Mouse (Mus musculus) T-helper 2 cell (primary cell): ENCODE results near the gene Cd34.

Experiments used
- in situ Hi-C: fragments of 300-600 bp; cut with MboI, MseI; formaldehyde crosslinking; loops from one replicate; pipeline ENCODE4 v1.15.1; 2025; ENCODE audit warnings: high pct_unique_total_duplicates

Gene Cd34

DNA sequence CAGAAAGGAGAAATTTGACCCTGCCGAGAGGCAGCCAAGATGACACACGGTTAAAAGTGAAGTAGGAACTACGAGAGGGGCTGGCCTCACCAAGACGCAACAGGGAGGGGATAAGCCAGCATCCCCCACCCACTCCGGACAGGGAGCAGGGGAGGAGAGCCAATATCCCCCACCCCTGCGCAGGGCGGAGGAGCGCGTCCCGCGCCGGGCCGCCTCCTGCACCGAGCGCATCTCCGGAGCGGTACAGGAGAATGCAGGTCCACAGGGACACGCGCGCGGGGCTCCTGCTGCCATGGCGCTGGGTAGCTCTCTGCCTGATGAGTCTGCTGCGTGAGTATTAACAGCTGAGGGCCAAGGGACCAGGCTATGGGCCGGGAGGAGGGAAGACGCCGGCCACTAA lies at the start of gene Cd34:
Gene Cd34 (plus strand): TSS at position 105 of the 400 bp plus-strand sequence.
- in situ Hi-C loops = loop anchor here (10.0 kb wide), 1 partner anchor 1914 kb away; no protein-coding TSS in a partner anchor

DNA sequence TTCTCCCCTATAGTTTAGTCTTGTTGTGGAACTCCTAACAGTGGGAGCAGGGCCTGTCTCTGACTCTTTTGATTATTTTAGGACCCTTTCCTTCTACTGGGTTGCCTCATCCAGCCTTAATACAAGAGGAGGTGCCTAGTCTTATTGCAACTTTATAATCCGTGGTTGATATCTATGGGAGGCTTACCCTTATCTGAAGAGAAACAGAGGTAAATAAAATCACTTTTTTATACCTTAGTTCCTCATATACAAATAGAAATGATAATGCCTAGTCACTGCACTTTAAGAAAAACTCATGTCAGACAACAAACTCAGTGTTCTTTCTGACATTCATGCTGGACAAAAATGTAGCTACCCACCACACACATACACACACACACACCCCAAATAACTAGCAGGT lies 44.1 kb upstream of the Cd34 start:
- in situ Hi-C loops = no loop called here

DNA sequence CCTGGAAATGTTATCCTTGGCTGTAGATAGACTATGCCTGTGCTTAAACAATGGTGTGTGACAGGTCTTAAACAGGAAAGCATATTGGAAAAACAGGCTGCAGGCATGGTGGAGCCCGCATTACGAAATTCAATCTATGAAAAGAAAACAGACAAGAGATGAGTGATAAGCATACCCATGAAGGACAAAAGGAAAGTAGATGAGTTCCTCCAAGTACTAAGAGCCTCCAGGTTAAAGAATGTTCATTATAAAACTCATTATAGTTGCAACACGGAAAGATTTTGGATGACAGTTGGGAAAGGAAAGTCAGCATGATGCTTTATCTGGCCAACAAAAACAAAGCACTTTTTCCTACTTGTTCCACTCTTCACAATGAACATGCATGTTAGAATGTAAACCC lies 43.3 kb upstream of the Cd34 start:
- in situ Hi-C loops = no loop called here

DNA sequence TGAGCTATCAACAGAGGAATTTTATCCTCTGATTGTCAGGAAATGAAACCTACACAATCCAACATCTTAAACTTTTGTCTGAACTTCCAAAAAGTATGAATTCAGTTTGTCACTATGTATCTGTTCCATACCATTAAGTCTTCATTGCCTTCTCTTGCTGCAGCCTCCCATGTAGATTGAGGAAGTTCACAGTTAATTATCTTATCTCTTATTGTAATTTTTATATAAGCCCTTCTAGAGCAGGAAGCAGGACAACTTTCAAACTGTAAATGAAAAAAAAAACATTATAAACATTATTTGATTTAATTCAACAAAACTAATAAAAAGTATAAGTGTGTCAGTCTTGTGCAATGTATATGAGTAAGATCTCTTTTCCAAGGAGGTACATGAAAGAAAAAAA lies 37.5 kb upstream of the Cd34 start:
- in situ Hi-C loops = no loop called here

DNA sequence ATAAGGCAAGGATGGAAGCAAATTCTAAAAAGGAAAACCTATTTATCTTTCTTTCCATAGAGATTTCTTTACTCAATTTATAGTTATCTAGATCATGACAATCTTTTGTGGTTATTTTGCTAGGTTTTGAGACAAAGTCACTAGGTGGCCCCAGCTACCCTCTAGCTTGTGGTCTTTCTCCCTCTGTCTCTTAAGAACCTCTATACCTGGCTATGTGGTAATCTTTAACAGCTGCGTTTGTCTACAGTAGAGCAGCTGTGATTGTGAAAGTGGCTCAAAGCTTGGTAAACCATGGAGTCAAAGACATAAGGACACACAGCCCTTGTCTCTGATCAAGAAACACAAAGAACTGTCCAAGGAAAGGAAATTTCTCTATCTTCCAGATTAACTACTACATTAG lies 36.8 kb upstream of the Cd34 start:
- in situ Hi-C loops = no loop called here

DNA sequence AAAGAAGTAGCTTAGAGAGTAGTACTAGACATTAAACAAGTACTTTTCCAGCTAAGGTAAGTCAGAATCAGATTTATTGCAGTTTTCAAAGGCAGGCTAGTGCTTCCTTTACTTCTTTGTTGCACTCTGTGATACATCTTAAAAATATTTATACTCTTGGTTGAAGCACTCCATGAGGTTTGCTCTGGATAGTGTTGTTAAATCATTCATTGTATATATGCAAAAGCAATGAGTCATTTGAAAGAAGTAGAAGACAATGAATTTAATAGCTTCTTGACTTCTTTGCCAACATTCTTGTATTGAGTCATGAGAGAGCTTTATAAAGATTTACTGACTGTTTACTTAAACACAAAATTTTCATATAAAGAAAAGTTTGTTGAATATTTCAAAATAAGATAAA lies 29.7 kb upstream of the Cd34 start:
- in situ Hi-C loops = no loop called here

DNA sequence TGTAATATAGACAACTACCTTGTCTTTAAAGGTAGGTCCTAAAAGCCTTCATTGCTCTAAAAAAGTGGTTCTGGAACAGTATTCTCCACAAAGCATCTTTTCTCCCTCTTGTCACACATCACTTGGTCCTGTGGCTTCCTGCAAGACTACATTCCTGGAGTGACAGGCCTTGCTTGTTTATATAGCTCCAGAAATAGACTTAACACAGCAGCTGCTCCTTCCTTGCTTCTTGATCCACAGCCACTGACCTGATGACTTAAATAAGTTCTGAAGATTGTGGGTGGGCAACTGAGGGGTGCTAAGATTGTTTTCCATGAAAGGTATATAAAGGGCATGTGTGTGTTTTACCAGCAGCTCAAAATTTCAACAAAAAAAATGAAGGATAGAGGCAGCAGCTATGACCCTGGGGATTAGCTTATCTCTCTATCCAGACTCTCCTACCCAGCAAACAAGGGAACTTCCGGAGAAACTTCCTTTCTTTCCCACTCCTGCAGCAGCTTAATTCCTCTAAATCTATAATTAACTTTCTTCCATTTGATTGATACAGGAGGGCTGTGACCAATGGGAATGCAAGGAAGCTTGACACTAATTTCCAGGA lies 12.8 kb upstream of the Cd34 start:
- in situ Hi-C loops = no loop called here

DNA sequence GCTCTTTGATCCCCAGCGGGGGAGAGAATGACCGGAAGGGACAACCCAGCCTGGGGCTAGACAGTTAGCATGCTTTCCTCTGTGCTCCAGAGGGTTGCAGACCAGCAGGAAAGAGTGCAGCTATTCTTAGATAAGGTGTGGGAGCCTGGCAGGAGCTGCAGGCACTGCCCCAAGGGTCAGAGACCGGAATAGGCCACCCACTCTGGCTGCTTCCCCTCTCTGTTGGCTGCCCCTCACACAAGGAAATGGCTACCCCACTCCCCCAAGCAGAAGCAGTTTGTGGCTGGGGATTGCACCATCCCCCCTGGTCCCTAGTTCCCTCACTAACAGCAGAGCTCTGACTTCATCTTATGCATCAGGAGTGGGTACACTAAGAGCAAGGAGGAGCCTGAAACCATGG lies 10.7 kb upstream of the Cd34 start:
- in situ Hi-C loops = no loop called here

DNA sequence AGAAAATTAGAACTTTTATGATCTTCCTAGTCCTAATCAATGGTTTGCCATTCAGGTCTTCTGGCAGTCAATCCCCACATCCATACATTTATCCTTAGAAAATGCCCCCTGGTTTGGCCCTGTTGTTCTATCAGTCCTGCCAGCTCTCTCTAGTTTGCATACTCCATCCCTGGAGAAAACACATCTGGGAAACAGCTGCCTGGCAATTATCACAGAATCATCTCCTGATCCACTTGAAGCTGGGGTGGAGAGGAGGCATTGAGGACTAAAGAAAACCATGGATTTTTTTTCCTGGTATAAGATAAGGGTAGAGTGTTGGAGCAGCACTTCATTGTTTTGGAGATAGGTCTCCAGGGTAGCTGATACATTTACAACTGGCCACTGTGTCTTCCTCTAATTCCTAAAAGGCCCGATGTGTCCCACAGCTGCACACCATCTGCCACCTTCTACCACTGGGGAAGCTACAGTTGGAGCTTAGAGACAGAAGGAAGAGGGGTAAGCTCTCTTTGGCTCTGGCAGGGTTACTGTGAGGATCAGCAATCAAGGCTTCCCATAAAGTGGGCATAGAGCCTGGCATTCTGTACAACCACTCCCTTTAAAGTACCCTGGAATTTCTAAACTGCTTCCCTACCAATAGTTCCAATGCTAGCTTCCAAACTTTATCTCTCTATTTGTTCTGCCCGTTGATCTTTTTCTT lies 9.2 kb upstream of the Cd34 start:
- in situ Hi-C loops = no loop called here

DNA sequence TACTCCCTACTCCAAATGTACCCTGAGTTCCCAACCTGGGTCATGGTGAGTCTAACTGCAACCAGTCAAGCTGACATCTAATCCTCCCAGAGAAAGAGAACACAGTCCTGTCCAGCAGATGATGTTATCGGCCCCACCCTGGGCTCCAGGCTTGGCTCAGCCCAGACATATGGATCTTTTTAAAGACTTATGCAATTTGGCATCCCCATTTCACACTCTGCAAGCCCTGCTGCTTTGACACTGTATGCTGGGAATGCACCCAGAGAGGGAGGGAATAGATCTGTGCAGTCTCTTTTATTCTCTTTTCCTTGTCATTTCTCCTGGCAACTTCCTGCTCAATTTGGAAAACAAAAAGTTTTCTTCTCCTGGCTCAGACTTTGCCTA lies 8.7 kb upstream of the Cd34 start:
- in situ Hi-C loops = loop anchor here (10.0 kb wide), 1 partner anchor 1905 kb away; no protein-coding TSS in a partner anchor

DNA sequence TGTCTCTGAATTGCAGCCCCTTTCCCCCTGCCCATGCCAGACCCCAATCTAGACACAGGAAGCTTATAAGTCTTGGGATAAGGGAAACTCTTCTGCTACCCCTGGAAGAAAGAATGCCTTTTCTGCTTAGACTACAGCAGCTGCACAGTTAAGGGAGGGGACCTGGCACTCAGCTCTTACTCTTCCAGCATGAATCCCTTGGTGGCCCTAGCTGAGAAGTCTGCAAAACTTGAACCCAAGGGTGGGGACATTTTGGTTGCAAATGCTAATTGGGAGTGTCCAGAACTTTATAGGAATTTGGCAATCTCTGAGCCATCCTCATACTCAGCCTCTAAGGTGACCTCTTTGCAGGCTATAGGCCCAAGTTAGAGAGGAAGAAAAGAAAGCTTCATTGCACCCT lies 7.9 kb upstream of the Cd34 start:
- in situ Hi-C loops = loop anchor here (10.0 kb wide), 1 partner anchor 1906 kb away; no protein-coding TSS in a partner anchor

DNA sequence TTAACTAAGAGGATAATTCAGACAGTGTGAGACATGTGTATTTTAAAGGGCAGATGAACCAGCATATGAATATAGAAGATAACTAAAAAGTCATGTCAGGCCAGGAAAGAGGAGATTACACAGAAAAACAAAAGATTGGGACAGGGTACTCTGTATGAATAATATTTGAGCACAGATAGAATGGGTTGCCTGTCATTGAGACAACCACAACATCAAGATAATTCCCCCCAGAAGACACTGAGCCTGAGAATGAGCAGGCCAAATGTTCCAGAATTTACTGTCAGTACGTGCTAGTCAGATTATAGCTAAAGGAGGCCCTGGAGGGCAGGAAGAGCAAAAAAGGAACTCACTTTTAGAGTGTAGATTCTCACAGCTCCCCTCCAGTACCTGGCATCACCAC lies 3.3 kb upstream of the Cd34 start:
- in situ Hi-C loops = loop anchor here (10.0 kb wide), 1 partner anchor 1911 kb away; no protein-coding TSS in a partner anchor

DNA sequence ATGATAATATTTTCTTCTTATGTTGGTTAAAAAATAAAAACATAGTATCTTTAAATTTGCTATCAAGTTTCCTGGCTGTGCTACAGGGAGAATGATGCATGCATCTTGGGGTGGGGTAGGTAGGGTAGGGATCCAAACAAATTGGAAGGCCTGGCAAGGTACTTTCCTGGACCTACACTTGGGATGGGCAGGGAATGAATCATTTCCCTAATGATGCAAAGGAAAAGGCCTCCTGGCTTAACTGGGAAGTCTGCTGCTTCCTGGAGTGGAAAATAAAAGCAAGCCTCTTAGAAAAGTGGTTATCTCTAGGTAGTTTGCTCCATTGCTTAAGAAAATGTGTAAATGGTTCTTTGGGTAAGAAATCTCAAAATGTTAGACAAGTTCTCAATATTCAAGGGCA lies 2.9 kb downstream of the Cd34 start:
- in situ Hi-C loops = no loop called here

DNA sequence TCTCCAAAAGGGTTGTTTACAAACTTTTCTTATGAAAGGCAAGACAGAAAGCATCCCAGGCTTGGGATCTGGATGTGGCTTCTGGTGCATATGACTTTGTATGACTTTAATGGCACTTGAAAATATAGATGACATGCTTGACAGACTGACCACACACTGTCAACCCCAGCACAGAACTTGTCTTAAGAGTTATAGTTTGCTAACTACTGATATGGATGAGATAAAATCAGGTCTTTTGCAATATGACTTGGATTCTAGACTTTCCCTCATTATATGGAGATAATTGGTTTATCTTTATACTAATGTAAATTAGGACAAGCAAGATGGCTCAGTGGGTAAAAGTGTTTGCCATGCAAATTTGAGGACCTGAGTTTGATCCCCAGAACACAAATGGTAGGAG lies 4.3 kb downstream of the Cd34 start:
- in situ Hi-C loops = no loop called here

DNA sequence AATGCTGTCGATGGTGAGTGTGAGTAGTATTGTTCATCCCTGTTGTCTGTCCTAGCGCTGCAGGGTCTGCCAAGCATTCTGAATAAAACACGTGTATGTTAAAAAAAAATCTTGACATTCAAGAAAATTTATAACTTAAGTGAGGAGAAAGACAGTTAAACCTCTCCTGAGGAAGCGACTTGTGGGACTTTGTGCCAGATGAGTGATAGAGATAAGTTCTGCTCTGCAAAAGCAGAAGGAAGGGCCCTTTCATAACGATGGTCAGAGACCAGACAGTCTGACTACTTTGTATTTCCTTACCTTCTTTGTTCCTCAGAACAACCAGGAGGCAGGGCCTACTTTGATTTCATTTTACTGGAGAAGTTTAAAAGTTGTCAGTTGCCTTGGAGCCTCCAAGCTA lies 4.9 kb downstream of the Cd34 start:
- in situ Hi-C loops = no loop called here

DNA sequence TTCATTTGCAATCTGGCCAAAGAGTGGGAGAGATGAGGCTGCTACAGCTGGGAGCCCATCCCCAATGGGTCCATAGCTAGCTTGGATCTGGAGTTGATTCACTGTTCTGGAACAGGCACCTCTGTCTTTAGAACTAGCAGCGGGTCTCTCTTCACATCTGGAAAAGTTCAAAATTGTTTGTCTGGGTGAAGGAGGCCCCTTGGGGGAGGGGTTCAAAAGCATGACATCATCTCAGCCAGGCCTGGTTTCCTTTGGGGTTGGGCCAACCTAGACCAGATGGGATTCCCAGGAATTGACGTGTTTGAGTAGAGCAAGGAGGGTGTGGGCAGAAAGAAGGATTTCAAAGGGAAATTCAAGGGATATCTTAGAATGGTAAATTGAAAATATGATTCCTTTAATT lies 6.8 kb downstream of the Cd34 start:
- in situ Hi-C loops = no loop called here

DNA sequence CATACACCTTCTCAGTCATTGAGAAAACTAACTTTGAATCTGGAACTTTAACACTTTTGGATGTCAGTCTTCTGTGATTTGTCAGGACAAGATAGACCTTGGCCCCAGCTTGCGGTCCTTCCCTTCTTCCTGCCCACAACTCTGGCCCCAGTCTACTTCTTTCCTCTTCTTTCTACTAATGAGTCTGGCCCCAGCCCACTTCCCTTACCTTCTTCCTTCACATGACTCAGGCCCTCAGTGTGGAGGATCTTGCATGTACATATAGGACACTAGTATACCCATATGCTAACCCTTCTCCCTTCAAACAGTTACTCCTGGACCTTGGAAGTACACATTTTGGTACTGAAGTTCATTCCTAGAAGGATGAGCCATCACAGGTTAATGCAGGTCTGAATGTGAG lies 7.8 kb downstream of the Cd34 start:
- in situ Hi-C loops = no loop called here

DNA sequence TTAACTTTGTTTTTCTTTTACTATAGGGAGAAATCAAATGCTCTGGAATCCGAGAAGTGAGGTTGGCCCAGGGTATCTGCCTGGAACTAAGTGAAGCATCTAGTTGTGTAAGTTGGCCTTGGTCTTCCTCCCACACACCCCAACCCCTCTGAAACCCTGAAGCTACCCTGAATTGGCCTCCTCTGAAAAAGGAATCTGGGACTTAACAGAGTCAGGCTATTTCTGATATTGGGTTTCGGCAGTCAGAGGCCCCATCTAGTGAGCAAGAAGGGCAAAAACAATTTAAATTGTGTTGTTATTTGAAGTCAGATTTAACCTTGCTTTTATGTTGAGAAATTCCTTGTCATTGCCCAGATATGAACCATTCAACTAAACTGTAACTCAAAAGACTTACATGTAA lies 12.3 kb downstream of the Cd34 start:
- in situ Hi-C loops = no loop called here

DNA sequence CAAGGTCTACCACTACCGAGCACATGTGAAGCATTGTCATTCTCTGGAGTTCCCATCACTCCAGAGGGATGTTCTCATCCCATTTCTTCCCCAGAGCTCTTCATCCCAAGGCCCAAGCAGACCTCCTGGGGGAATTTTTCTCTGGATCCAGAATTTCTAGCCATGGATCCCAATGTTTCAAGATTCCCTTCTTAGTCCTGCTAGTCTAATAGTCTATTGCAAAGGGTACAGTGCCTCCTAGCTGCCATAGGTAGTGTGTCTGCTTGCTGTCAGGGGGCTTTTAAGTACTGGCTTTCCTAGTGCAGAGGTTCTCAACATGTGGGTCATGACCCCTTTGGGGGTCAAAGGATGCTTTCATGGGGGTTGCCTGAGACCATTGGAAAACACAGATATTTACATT lies 14.3 kb downstream of the Cd34 start:
- in situ Hi-C loops = no loop called here

DNA sequence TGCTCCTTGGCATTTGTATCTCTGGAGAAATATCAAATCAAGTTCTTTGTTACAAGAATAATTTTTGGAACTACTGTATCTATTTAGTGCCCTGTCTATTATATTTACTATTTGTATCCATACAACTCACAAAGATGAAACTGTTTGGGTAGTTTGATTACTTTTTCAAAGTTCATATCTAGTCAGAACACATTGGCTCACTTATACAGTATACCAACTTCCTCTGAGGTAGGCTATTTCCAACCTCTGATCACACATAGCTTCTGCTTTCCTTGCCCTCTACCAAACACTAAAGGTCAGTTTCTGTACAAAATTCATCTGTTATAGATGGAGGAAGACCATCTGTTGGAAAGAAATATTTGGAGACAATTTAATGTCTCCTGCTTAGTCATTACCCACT lies 16.1 kb downstream of the Cd34 start:
- in situ Hi-C loops = no loop called here

DNA sequence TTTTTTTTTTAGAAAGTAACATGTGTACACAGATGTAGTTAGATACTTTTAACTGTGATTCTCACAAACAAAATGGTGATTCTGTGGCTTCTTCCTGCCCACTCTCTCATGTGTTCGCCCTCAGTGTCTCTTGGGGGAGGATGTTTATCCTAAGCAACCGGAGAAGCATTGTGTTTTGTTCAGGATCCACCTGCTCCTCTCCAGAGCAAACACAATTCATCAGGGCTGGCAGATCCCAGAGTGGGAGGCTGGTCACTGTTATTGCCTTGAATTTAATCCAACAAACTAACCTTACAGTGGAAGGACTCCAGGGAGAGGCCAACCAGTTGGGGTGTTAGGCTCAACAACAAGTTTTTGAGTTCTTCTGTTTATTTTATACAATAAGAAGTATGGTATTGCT lies 17.1 kb downstream of the Cd34 start:
- in situ Hi-C loops = no loop called here

DNA sequence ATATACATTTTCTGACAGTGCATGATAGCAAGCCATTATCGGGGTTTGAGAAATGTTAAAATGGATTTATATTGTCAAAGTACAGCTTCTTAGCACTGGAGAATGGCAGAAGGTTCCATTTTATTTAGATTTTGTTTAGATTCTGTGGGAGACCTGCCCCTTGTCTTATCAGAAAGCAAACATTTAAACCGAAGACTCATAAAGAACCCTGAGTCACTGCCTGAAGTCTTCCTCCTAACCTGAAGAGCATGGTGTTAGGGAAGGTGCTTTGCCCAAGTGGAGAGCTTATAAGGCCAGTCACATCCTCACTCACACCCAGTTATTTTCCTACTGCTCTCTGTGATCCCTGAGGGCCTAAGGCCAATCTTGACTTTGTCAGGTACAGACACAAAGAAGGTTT lies 18.4 kb downstream of the Cd34 start:
- in situ Hi-C loops = no loop called here

DNA sequence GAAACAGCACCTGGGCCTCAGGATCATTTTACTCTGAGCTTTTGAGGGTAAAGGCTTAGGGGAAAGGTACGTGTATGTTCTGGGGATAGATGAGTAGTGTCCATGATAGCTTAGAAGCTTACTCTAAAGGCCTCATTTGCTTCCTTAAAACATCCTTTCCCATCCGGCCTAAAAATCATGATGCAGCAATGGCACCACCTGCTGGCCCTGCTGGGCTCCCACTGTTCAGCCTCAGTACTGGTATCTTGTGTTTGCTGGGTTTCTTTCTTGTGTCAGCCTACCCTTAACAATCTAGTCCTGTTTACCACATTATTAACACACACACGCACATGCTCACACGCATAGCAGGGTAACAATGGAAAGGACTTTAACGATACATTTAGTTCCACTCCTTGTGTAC lies 23.6 kb downstream of the Cd34 start:
- in situ Hi-C loops = loop anchor here (5.0 kb wide), 1 partner anchor 85 kb away; no protein-coding TSS in a partner anchor

DNA sequence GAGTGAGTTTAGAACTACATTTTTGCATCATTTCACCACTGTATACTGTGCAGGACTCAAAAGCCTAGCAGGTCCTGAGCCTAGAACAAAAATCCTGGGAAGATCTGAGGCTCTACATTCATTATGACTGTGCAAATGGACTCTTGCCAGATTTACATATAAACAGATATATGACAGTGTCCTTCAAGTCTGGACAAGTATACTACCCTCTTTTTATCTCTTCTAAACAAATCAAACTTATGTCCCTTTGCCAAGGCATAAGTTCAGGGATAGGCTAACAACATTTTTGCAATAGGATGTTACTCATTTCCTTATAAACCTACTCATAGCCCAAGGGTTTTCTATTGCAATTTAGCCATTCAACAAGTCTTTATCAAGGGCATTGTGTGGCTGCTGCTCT lies 24.1 kb downstream of the Cd34 start:
- in situ Hi-C loops = loop anchor here (5.0 kb wide), 1 partner anchor 85 kb away; no protein-coding TSS in a partner anchor
